Mouse (Mus musculus): ENCODE data around the gene Ubn2.
"Not testable (repeated sequence)": the region's sequence is repeated elsewhere in the genome, so short reads cannot be mapped to it uniquely, and the experiment has no call there.

GRCm38 (mm10) chr6:38544141-38544540 is 110.4 kb downstream of the Ubn2 start:
- TF ChIP-seq CTCF, EP300 (IDR thresholded peaks at IDR 0.05; ENCODE audit: low read depth): not testable (repeated sequence)

Data from liver, postnatal 0 days (tissue).